Mouse (Mus musculus): ENCODE measurements around the gene Cd9. TPM values are rescaled to one million over a fixed set of nuclear protein-coding genes. Genes with fewer than 3 reads are reported as not detected.

Gene Cd9
- polyA plus RNA-seq, 1 experiment from 2014 or later = 137 TPM

DNA sequence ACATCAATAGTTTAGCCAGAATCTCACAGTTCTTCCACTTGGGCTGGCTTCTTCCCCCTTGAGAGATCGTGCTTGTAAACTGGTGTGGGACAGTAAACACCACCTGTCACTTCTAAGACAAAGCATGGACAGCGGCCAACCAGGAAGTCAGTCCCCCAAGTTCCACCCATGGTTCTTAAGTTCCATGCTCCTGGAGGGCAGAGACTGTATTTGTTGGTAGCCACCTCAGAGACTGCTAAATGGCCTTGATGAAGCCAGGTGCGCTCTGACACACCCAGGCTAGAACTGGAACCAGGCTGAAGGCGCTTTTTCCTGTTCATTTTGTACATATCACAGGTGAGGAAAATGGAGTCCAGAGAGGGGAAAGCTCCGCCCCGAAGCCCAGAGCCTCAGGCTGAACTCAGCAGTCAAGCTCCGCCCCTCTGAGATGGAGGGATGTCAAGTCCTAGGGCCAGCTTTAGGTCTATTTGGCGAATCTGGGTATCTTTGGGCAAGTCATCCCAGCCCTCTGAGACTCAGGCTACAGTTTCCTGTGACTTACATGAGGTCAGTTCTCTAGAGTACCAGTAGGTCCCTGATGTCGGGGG lies 34.1 kb upstream of the Cd9 start:
- no peak overlapping the region for H3K27ac ChIP-seq (ENCODE audit: low read depth, low read length)
- no peaks in the 10 kb centered on the region for H3K36me3 ChIP-seq (ENCODE audit: control insufficient read depth, insufficient read depth, low read length)
- H3K9me3 ChIP-seq (ENCODE audit: control insufficient read depth, low read length) = no peaks in the 10 kb centered on the region
- no peaks in the 10 kb centered on the region for H3K4me1 ChIP-seq (ENCODE audit: control insufficient read depth, insufficient read depth, low read depth, low read length)
- ATAC-seq = no peak
- H3K4me3 ChIP-seq (ENCODE audit: low read length) = no peak overlapping the region
- H3K4me2 ChIP-seq (ENCODE audit: low read length) = no peak overlapping the region
- WGBS = 90% methylated on average over 9 of the region's 9 CpGs
- no peak overlapping the region for H3K9ac ChIP-seq (ENCODE audit: low read depth, low read length)
- no peaks in the 10 kb centered on the region for H3K27me3 ChIP-seq (replicated peaks; ENCODE audit: control insufficient read depth, insufficient read depth, low read length)

DNA sequence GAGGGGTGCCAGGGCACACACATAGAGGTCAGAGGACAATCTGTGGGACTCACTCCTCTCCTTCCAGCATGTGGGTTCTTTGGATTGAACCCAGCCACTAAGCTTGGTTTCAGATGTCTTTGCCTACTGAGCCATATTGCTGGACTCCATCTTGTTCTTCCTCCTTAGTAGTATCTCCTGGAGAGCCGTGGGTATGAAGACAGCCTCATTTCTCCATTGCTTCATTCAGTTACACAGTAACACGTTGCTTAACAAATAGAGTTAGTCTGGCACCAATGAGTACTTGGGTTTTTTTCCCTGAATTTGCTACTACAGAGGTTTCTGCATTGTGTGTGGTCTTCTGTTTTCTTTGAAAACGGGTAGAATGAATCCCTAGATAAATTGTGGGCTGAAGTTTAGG lies 31.5 kb upstream of the Cd9 start:
- no peaks in the 10 kb centered on the region for H3K27me3 ChIP-seq (replicated peaks; ENCODE audit: control insufficient read depth, insufficient read depth, low read length)
- 66% methylated on average over 3 of the region's 3 CpGs for WGBS

DNA sequence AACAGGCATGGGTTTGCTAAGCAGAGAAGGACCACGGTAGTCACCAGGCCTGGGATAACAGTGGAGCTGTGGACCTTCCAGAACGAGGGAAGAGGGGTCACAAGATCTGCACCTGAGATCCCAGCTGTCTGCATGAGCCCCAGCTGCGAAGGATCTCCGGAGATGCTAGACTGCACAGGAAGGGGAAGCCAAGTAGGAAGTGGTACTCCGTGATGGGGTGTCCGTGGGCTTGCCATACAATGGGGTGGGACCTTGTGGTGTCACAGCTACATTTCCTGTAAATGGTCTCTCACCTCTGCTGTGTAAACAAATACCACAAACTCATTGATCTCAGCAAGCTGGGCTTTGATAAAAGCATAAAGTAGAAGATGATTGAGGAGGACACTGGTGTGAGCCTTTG lies 29.4 kb upstream of the Cd9 start:
- Histone ChIP-seq H3K9me3 (ENCODE audit: control insufficient read depth, low read length) (no peaks in the 10 kb centered on the region), H3K4me1 (ENCODE audit: control insufficient read depth, insufficient read depth, low read depth, low read length) (no peaks in the 10 kb centered on the region), H3K36me3 (ENCODE audit: control insufficient read depth, insufficient read depth, low read length) (no peaks in the 10 kb centered on the region), H3K9ac (ENCODE audit: low read depth, low read length) (no peak overlapping the region), H3K27me3 (replicated peaks; ENCODE audit: control insufficient read depth, insufficient read depth, low read length) (no peaks in the 10 kb centered on the region), H3K4me3 (ENCODE audit: low read length) (no peak overlapping the region), H3K4me2 (ENCODE audit: low read length) (no peak overlapping the region), H3K27ac (ENCODE audit: low read depth, low read length) (no peak overlapping the region)
- WGBS = 92% methylated on average over 6 of the region's 6 CpGs
- ATAC-seq = no peak

More for the DNA sequence above, 31.5 kb upstream of the Cd9 start:
- H3K4me1 ChIP-seq (ENCODE audit: control insufficient read depth, insufficient read depth, low read depth, low read length) = no peaks in the 10 kb centered on the region
- no peak overlapping the region for H3K9ac ChIP-seq (ENCODE audit: low read depth, low read length)
- no peaks in the 10 kb centered on the region for H3K36me3 ChIP-seq (ENCODE audit: control insufficient read depth, insufficient read depth, low read length)
- no peaks in the 10 kb centered on the region for H3K9me3 ChIP-seq (ENCODE audit: control insufficient read depth, low read length)
- no peak for ATAC-seq
- H3K4me2 ChIP-seq (ENCODE audit: low read length) = no peak overlapping the region
- H3K4me3 ChIP-seq (ENCODE audit: low read length) = no peak overlapping the region
- H3K27ac ChIP-seq (ENCODE audit: low read depth, low read length) = no peak overlapping the region

DNA sequence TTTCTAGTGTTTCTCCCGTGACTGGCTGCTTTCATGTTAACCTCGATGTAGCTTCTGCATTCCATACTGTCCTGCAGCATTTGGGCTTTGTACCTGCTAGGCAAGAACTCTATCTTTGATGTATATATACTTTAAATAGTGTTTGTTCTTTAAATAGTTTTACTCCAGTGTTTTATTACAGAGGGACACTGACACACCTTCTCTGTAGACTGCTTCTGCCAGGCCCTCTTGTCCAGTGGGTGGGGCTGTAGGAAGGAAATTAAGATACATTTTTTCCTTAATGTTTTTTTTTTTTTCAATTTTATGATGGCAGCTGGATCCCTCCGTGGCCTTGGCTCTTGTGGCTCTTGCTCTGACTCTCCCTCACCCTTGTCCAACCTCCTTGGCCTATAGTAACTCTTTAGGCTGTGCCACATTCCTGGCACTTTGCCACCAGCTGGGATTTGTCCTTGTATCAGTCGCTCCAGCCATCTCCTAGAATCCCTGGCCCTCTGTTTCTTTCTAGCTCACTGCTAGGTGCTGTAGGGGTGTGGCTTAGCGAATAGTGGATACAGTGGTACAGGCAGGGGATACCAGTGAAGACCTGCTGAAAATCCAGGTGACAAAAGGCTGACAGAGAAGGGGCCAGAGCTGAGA lies 27.1 kb upstream of the Cd9 start:
- H3K9me3 ChIP-seq (ENCODE audit: control insufficient read depth, low read length) = no peaks in the 10 kb centered on the region
- H3K4me2 ChIP-seq (ENCODE audit: low read length) = no peak overlapping the region
- H3K9ac ChIP-seq (ENCODE audit: low read depth, low read length) = no peak overlapping the region
- H3K36me3 ChIP-seq (ENCODE audit: control insufficient read depth, insufficient read depth, low read length) = no peaks in the 10 kb centered on the region
- 68% methylated on average over 5 of the region's 5 CpGs for WGBS
- H3K4me3 ChIP-seq (ENCODE audit: low read length) = no peak overlapping the region
- H3K27me3 ChIP-seq (replicated peaks; ENCODE audit: control insufficient read depth, insufficient read depth, low read length) = no peaks in the 10 kb centered on the region
- no peaks in the 10 kb centered on the region for H3K4me1 ChIP-seq (ENCODE audit: control insufficient read depth, insufficient read depth, low read depth, low read length)
- no peak for ATAC-seq
- no peak overlapping the region for H3K27ac ChIP-seq (ENCODE audit: low read depth, low read length)

DNA sequence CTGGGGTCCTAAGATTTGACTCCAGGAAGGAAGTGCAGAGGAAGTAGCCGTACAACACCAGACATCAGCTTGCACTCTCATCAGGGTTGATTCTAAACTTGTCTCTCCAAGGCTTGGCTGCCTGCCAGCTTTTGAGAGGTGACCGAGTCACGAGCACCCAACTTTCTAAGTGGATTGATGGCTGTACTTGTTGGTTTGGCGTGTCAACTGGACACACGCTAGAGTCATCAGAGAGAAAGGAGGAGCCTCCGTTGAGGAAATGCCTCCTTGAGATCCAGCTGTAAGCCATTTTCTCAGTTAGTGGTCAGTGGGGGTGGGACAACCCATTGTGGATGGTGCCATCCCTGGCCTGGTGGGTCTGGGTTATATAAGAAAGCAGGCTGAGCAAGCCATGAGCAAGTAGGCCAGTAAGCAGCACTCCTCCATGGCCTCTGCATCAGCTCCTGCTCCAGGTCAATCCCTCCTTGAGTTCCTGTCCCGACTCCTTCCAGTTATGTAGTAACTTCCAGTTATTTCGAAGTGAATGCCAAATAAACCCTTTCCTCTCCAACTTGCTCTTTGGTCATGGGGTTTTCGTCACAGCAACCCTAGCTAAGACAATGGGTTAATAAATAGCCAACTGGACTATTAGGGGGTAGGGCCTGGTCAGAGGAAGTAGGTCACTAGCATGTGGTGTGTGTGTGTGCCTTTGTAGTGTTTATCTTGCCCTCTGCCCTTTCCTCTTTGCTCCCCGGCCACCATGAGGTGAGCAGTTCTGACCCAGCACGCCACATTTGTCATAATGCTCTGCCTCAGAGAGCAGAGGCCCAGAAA lies 21.1 kb upstream of the Cd9 start:
- WGBS = 72% methylated on average over 11 of the region's 11 CpGs
- H3K36me3 ChIP-seq (ENCODE audit: control insufficient read depth, insufficient read depth, low read length) = no peaks in the 10 kb centered on the region
- no peak for ATAC-seq

DNA sequence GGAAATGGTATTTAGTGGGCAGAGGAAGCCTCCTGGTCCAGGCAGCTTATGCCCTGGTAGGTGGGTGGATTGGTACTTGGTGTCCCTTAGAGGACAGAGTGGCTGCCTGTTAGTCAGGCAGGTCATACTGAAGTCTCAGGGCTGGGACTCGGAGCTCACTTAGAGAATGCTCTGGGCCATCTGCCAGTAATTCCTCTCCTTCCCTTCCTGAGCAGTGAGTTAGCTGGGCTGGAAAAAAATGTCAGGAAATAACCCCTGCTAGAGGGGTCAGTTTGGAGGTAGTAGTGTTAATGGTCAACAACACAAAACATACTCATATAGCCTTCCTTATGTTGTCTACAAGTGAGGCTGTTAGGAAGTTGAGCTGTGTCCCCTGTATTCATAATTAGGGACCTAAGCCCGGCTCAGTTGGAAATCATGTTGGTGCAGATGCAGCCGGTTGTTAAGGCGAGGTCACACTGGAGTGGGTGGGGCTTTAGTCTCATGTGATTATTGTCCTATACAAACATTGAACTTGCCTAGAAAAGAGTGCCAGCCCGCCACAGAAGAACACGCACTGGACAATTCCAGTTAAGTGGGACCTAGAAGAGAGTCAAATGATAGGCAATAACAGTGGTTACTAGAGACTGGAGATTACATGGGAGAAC lies 18.5 kb upstream of the Cd9 start:
- no peaks in the 10 kb centered on the region for H3K27me3 ChIP-seq (replicated peaks; ENCODE audit: control insufficient read depth, insufficient read depth, low read length)
- no peaks in the 10 kb centered on the region for H3K36me3 ChIP-seq (ENCODE audit: control insufficient read depth, insufficient read depth, low read length)
- no peak overlapping the region for H3K27ac ChIP-seq (ENCODE audit: low read depth, low read length)
- WGBS = 61% methylated on average over 6 of the region's 6 CpGs
- H3K9me3 ChIP-seq (ENCODE audit: control insufficient read depth, low read length) = no peaks in the 10 kb centered on the region
- no peak for ATAC-seq
- no peak overlapping the region for H3K4me2 ChIP-seq (ENCODE audit: low read length)
- no peak overlapping the region for H3K9ac ChIP-seq (ENCODE audit: low read depth, low read length)
- no peaks in the 10 kb centered on the region for H3K4me1 ChIP-seq (ENCODE audit: control insufficient read depth, insufficient read depth, low read depth, low read length)
- H3K4me3 ChIP-seq (ENCODE audit: low read length) = no peak overlapping the region

More for the DNA sequence above, 21.1 kb upstream of the Cd9 start:
- H3K4me3 ChIP-seq (ENCODE audit: low read length) = no peak overlapping the region
- H3K27me3 ChIP-seq (replicated peaks; ENCODE audit: control insufficient read depth, insufficient read depth, low read length) = no peaks in the 10 kb centered on the region
- no peak overlapping the region for H3K4me2 ChIP-seq (ENCODE audit: low read length)
- H3K9ac ChIP-seq (ENCODE audit: low read depth, low read length) = no peak overlapping the region
- no peaks in the 10 kb centered on the region for H3K9me3 ChIP-seq (ENCODE audit: control insufficient read depth, low read length)
- H3K4me1 ChIP-seq (ENCODE audit: control insufficient read depth, insufficient read depth, low read depth, low read length) = no peaks in the 10 kb centered on the region
- H3K27ac ChIP-seq (ENCODE audit: low read depth, low read length) = no peak overlapping the region

DNA sequence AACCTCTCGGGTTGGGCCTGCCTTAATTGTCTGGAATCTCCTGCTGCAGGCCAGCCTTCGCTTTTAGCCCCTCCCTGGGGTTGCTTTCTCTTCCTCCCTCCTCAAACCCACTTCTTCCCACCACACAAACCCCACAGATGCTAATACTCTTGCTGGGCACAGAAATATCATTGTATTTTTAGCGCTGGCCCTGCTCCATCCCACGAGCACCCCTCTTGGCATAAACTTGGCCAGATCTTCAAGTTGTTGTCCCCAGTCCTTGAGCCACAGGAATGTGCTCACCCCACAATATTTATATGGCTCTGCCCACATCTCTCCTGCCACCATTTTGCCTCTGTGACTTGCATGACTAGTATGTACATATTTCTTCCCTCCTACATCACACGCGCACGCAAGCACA lies 16.6 kb upstream of the Cd9 start:
- H3K9ac ChIP-seq (ENCODE audit: low read depth, low read length) = no peak overlapping the region
- H3K4me3 ChIP-seq (ENCODE audit: low read length) = no peak overlapping the region
- no peaks in the 10 kb centered on the region for H3K36me3 ChIP-seq (ENCODE audit: control insufficient read depth, insufficient read depth, low read length)
- H3K4me2 ChIP-seq (ENCODE audit: low read length) = no peak overlapping the region
- H3K4me1 ChIP-seq (ENCODE audit: control insufficient read depth, insufficient read depth, low read depth, low read length) = no peaks in the 10 kb centered on the region
- 80% methylated on average over 7 of the region's 7 CpGs for WGBS
- H3K27ac ChIP-seq (ENCODE audit: low read depth, low read length) = no peak overlapping the region
- H3K9me3 ChIP-seq (ENCODE audit: control insufficient read depth, low read length) = no peaks in the 10 kb centered on the region
- H3K27me3 ChIP-seq (replicated peaks; ENCODE audit: control insufficient read depth, insufficient read depth, low read length) = no peaks in the 10 kb centered on the region
- ATAC-seq = no peak

DNA sequence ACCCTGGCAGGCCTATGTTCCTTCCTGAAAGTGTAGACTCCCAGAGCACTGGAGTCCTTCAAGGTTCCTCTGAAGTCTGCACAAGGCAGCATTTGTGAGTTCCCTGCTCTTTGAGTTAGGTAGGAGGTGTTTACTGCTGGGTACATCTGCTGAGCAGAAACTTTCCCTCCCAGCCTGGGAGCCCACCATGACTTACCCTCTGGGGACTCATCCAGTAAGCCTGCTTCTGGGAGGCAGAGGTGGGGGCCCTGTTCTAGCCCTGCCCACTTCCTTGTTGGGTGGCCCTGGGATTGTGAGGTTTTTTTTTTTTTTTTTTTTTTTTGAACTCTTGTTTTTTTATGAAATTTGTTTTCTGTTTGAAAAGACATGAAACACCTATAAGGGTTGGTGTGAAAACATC lies 16.1 kb upstream of the Cd9 start:
- no peaks in the 10 kb centered on the region for H3K4me1 ChIP-seq (ENCODE audit: control insufficient read depth, insufficient read depth, low read depth, low read length)
- H3K9ac ChIP-seq (ENCODE audit: low read depth, low read length) = no peak overlapping the region
- H3K27ac ChIP-seq (ENCODE audit: low read depth, low read length) = no peak overlapping the region
- no peak for ATAC-seq
- H3K4me3 ChIP-seq (ENCODE audit: low read length) = no peak overlapping the region
- H3K9me3 ChIP-seq (ENCODE audit: control insufficient read depth, low read length) = no peaks in the 10 kb centered on the region
- no peaks in the 10 kb centered on the region for H3K27me3 ChIP-seq (replicated peaks; ENCODE audit: control insufficient read depth, insufficient read depth, low read length)
- H3K4me2 ChIP-seq (ENCODE audit: low read length) = no peak overlapping the region
- H3K36me3 ChIP-seq (ENCODE audit: control insufficient read depth, insufficient read depth, low read length) = no peaks in the 10 kb centered on the region

DNA sequence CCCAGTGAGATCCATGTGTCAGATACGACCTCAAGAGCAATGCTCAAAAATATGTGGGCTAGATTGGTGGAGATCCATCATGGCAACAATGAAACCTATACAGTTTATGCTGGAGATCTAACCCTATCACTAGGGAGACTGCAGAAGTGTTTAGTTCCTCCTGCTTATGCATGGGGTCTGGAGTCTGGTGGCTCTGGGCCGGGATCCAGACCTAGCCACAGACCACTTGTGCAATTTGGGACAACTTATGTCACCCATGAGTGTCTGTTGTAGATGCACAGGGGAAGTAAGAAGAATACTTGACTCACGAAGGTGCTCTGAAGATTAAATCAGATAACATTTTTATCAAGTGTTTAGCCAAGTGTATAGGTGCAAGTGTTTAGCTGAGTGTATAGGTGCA lies 15.2 kb upstream of the Cd9 start:
- Histone ChIP-seq H3K36me3 (ENCODE audit: control insufficient read depth, insufficient read depth, low read length) (no peaks in the 10 kb centered on the region), H3K4me1 (ENCODE audit: control insufficient read depth, insufficient read depth, low read depth, low read length) (no peaks in the 10 kb centered on the region), H3K27ac (ENCODE audit: low read depth, low read length) (no peak overlapping the region), H3K4me2 (ENCODE audit: low read length) (no peak overlapping the region), H3K9ac (ENCODE audit: low read depth, low read length) (no peak overlapping the region), H3K27me3 (replicated peaks; ENCODE audit: control insufficient read depth, insufficient read depth, low read length) (no peaks in the 10 kb centered on the region), H3K9me3 (ENCODE audit: control insufficient read depth, low read length) (no peaks in the 10 kb centered on the region), H3K4me3 (ENCODE audit: low read length) (no peak overlapping the region)
- 83% methylated on average over 3 of the region's 3 CpGs for WGBS
- ATAC-seq = no peak
